Mouse (Mus musculus): ENCODE results near the gene Cyp2t4. TPM values are rescaled to one million over a fixed set of nuclear protein-coding genes. Genes with fewer than 3 reads are reported as not detected.

Gene Cyp2t4
- polyA plus RNA-seq, 1 experiment from 2014 or later, result 0.14 TPM

DNA sequence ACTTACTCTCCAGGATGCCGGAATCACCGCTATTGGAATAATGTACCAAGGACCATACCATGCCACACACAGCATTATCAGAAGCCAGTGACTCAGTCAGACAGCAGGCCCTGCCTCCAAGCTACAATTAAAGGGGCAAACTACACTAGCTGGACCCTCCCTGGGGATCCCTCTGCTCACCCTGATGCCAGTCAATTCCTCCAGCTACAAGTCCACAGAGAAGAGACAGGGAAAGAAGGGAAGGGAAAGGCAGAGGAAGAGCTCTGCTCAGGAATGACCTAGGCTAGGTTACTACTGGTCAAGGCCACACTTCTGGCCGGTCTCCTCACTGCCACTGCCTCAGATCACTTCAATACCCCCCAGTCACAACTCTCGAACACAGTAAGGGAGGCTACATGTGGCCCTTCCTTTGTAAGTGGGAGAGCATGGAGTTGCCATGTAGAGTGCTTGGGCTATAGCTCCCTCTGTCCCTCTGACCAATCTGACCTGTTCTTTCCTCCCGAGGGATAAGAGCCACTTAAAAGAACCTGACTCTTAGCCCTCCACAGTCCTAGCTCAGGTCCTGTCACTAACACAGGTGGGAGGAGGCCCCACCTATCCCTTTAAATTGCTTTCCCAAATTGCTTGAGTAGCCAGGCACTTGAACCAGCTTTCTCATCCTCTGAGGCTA lies 9.4 kb downstream of the Cyp2t4 start:
- no peak for ATAC-seq (ENCODE audit: low FRiP score, low read depth)
- Histone ChIP-seq H3K9me3 (no peaks in the 10 kb centered on the region), H3K4me2 (peak overlapping the region; percentile 76), H3K27me3 (no peaks in the 10 kb centered on the region), H3K9ac (peak overlapping the region; percentile 39), H3K4me3 (peak overlapping the region; percentile 78; the same call in 1 of the 2 replicates), H3K27ac (replicated peaks) (no peak overlapping the region), H3K36me3 (peaks cover 27% of the 10 kb centered on the region), H3K4me1 (replicated peaks) (peaks cover 68% of the 10 kb centered on the region)
- 88% methylated on average over 5 of the region's 5 CpGs for WGBS

DNA sequence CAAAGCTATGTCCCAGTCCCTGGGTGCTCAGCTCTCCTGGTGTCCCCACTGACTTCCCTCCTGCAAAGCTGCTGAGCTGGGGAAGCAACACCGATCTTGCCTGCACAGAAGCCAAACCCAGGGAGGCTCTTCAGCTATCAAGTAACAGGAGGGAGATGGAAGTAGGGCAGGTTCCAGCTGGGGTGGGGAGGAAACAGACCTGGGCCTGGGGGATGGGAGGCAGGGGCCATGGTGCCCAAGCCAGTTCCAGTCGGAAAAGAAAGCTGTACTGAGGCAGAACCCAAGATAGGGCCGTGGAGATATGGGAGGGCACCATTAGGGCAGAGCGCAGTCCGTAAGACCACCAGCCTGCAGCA lies 9.9 kb downstream of the Cyp2t4 start:
- Histone ChIP-seq H3K27ac (replicated peaks) (no peak overlapping the region), H3K4me3 (peak overlapping the region; percentile 78), H3K4me2 (peak overlapping the region; percentile 76), H3K4me1 (replicated peaks) (peaks cover 68% of the 10 kb centered on the region), H3K27me3 (no peaks in the 10 kb centered on the region), H3K36me3 (peaks cover 22% of the 10 kb centered on the region), H3K9me3 (no peaks in the 10 kb centered on the region), H3K9ac (peak overlapping the region; percentile 39)
- 87% methylated on average over 5 of the region's 5 CpGs for WGBS
- no peak for ATAC-seq (ENCODE audit: low FRiP score, low read depth)

DNA sequence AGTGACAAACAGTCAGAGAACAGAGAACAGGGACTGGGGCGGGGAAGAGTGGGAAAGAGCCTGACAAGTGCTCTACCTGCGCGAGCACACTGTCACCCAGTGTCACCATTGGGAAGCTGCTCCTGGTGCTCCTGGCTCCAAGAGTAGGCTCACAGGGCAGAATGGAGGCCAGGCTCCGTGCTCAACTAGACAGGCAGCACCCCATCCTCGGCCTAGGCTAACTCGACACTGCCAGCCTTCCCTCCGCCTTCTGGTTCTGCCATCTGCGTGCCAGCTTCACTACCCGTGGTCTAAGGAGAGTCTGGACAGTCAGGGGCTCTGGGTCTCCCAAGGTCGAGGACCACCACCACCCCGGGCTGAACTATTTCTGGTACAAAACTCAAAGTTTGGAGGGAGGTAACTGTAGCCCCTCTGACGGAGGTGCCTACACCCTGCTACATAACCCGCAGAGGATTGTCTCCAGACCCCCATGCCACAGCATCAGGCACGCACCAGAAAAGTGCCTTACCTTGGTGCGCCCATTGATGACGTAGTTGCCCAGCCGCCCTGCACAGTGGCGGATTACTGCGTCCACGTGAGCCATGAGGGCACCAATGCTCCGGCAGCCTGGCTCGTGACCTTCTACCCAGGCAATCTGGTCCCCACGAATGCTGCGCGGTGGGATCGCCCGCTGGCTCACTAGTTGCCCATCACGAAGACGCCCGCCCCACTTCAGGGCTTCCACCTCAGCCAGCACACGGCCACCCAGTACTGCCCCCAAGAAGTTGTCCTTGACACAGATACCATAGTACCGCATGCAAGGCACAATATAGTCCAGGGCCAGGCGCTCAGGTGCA lies 10.8 kb downstream of the Cyp2t4 start:
- peak overlapping the region; percentile 32; the same call in 1 of the 2 replicates for H3K9ac ChIP-seq
- H3K27ac ChIP-seq (replicated peaks), result no peak overlapping the region
- peak overlapping the region; percentile 78 for H3K4me3 ChIP-seq
- H3K27me3 ChIP-seq, result no peaks in the 10 kb centered on the region
- peaks cover 68% of the 10 kb centered on the region for H3K4me1 ChIP-seq (replicated peaks)
- H3K36me3 ChIP-seq, result peaks cover 13% of the 10 kb centered on the region
- WGBS, result 78% methylated on average over 33 of the region's 33 CpGs
- peak overlapping the region; percentile 76 for H3K4me2 ChIP-seq
- no peaks in the 10 kb centered on the region for H3K9me3 ChIP-seq
- ATAC-seq (ENCODE audit: low FRiP score, low read depth), result no peak

DNA sequence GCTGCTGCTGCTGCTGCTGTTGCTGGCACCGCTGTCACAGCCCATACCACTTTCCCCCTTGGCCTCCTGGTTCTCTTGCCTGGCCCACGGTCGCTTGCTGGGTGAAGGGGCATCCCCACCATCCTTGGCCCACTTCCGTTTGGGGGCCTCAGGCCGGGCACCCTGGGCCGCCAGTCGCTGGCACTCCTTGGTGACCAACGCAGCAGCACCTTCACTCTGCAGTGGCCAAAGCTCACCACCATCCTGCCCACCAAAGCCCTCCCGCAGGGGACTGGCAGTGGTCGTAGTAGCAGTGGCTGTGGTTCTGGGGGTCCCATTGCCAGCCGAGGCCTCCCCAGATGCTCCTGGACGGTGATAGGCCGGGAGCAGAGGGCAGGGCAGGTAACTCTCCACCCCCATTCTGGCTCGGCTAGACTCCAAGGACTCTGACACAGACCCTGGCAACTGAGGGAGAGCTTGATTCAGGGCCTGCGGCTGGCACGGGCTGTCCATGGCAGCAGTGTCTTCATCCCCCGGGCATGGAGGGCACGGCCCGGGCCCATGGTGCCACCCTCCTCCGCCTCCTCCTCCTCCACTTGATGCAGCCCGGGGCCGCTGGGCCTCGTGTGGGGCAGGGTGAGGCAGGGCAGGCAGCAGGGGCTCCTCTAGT lies 11.6 kb downstream of the Cyp2t4 start:
- Histone ChIP-seq H3K4me1 (replicated peaks) (peaks cover 63% of the 10 kb centered on the region), H3K9ac (peak overlapping the region; percentile 81), H3K36me3 (peaks cover 9% of the 10 kb centered on the region; the same call in 1 of the 2 replicates), H3K27me3 (no peaks in the 10 kb centered on the region), H3K27ac (replicated peaks) (peak overlapping the region; percentile 98), H3K4me3 (peak overlapping the region; percentile 78), H3K4me2 (peak overlapping the region; percentile 76), H3K9me3 (no peaks in the 10 kb centered on the region)
- WGBS, result 65% methylated on average over 23 of the region's 23 CpGs
- ATAC-seq (ENCODE audit: low FRiP score, low read depth), result peak; percentile 6; the same call in 1 of the 2 replicates

DNA sequence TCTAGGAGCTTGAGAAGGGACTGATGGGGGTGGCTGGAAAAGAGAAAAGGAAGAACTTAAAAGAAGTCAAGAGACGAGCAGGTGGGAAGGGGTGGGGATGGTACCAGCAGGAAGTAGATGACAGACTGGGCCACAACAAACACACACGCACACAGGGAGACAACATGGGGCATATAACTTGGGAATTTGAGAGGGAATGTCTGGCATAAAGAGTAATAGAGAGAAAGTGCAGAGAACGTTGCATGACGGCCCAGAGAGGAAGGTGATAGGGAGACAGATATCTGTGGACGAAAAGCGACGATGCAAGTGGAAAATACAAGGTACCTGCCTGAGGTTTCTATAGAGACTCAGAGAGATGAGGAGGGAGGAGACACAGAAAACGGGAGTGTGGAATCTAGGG lies 12.2 kb downstream of the Cyp2t4 start:
- WGBS, result 1% methylated on average over 8 of the region's 8 CpGs
- peaks cover 58% of the 10 kb centered on the region for H3K4me1 ChIP-seq (replicated peaks)
- H3K27ac ChIP-seq (replicated peaks), result peak overlapping the region; percentile 98

DNA sequence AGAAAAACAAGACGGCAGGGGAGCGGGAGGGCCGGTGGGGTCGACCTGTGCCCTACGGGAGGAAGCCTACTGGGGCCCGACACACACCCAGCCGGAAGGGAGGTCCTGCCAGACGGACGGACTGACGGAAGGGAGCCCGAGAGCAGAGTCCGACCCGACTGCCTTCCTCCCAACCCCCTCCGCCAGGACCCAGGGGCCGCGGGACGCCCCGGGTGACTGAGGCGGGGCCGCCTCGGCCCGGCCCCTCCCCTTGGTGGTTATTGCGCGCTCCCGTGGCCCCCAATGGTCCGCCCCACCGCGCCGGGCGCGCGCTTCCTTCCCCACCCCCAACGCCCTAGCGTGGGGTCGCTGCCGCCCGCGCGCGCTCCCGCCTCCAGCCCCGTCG lies 12.7 kb downstream of the Cyp2t4 start:
- H3K9me3 ChIP-seq, result no peaks in the 10 kb centered on the region
- peak overlapping the region; percentile 76 for H3K4me2 ChIP-seq
- H3K27me3 ChIP-seq, result no peaks in the 10 kb centered on the region
- H3K36me3 ChIP-seq, result peaks cover 12% of the 10 kb centered on the region; the same call in 1 of the 2 replicates
- H3K9ac ChIP-seq, result peak overlapping the region; percentile 81
- peaks cover 52% of the 10 kb centered on the region for H3K4me1 ChIP-seq (replicated peaks)
- peak overlapping the region; percentile 78 for H3K4me3 ChIP-seq
- H3K27ac ChIP-seq (replicated peaks), result peak overlapping the region; percentile 98
- WGBS, result 1% methylated on average over 28 of the region's 43 CpGs
- ATAC-seq (ENCODE audit: low FRiP score, low read depth), result peak; percentile 49

More for the DNA sequence above, 12.2 kb downstream of the Cyp2t4 start:
- peak overlapping the region; percentile 81 for H3K9ac ChIP-seq
- no peaks in the 10 kb centered on the region for H3K27me3 ChIP-seq
- H3K4me3 ChIP-seq, result peak overlapping the region; percentile 78
- H3K36me3 ChIP-seq, result peaks cover 9% of the 10 kb centered on the region; the same call in 1 of the 2 replicates
- H3K9me3 ChIP-seq, result no peaks in the 10 kb centered on the region
- no peak; the same call in 1 of the 2 replicates for ATAC-seq (ENCODE audit: low FRiP score, low read depth)
- peak overlapping the region; percentile 76 for H3K4me2 ChIP-seq

DNA sequence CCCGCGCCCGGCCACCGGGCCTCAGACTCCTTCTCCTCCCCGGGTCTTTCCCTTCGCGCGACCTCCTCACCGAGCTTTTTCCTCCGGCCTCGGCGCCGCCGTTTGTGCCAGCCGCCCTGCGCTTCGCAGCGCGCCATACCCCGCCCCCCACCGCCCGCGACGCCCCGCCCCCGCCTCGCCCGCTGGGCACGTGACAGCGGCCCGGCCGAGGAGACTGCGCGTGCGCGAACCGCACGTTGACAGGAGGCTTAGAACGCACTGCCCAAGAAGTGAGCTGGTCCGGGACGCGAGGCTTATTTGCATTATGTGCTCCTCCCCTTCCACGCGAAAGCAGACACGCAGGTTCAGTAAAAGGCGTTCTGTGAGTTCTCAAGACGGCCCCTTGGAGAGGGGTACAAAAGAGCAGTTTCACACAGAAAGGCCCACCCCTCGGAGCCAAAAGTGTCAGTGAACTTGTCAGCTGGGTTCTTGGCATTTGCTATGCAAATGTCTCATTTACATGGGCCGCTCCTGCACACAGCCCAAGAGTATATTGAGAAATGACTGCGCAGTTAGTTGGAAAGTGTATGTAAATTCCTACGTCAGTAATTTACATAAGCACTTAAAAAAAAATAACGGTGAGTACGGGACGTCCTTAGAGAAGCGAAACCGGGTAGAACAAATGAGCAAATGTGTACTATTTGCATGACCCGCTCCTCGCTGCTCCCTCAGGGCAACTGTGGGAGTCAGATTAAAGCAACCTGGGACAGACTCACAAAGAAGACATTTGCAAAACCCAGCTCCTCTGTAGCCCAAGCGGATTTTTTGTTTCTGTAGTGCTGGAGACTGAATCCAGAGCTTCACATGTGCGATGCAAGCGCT lies 13.3 kb downstream of the Cyp2t4 start, which contains the start of gene Egln2:
Gene Egln2 (minus strand): TSS at position 189 of the 861 bp plus-strand sequence.
- ATAC-seq (ENCODE audit: low FRiP score, low read depth), result peak; percentile 77
- peak within 1 kb of the TSS; percentile 78 for H3K4me3 ChIP-seq
- H3K9ac ChIP-seq, result peak within 1 kb of the TSS; percentile 81
- under 1% methylated on average over 60 of the region's 61 CpGs for WGBS
- peaks cover 13% of the 10 kb centered on the region for H3K36me3 ChIP-seq
- H3K4me1 ChIP-seq (replicated peaks), result peaks cover 46% of the 10 kb centered on the region
- H3K27me3 ChIP-seq, result no peaks in the 10 kb centered on the region
- no peaks in the 10 kb centered on the region for H3K9me3 ChIP-seq
- H3K27ac ChIP-seq (replicated peaks), result peak within 1 kb of the TSS; percentile 98
- peak within 1 kb of the TSS; percentile 76 for H3K4me2 ChIP-seq

DNA sequence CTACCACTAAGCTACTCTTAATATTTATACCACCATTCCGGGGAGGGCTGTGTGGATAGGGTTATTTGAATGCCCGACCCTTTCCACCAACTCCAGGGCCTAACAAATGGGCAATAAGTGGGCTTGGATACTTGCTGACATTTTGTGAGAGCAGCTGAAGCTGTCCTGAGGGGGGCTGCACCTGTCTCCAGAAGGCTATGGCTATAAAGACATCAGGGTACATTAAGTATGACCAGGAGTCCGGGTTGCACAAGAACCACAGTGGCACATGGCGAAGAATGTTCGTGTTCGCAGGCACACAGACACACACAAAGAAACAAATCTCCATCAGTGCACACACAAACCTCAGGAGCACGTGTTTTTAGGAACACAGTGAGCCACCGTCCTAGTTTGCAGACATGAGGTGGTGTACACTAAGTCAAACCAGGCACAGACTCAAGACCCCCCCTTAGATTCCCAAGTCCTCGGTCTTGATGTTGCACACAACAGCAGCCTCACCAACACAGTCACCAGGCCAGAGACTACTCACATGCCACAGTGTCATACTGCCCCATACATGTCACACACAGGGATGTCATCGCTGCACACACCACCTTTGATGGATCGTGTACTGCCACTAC lies 14.1 kb downstream of the Cyp2t4 start:
- peak overlapping the region; percentile 98 for H3K27ac ChIP-seq (replicated peaks)
- WGBS, result 75% methylated on average over 11 of the region's 11 CpGs
- ATAC-seq (ENCODE audit: low FRiP score, low read depth), result no peak

DNA sequence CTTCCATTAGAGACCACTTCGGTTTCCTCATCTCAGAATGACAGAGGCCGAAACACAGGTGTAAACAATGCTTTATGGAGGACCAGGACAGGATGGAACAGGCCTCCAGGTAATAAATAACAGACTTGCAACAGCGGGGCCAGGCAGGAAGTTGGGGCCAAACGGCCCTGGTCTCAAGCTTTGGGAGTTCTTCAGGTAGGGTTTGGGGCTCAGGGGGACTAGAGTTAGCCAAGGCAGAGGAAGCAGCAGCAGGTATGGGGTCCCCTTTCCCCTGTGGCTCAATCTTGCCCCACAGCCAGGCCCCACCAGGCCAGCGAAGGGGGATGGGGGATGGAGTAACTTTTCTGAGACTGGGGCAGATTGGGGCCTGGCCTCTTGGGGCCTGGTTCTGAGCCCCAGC lies 14.9 kb downstream of the Cyp2t4 start:
- Histone ChIP-seq H3K36me3 (peaks cover 18% of the 10 kb centered on the region), H3K4me2 (no peak overlapping the region), H3K27ac (replicated peaks) (no peak overlapping the region), H3K4me1 (replicated peaks) (peaks cover 31% of the 10 kb centered on the region), H3K9me3 (no peaks in the 10 kb centered on the region), H3K27me3 (no peaks in the 10 kb centered on the region), H3K4me3 (no peak overlapping the region), H3K9ac (no peak overlapping the region)
- no peak for ATAC-seq (ENCODE audit: low FRiP score, low read depth)
- 91% methylated on average over 5 of the region's 5 CpGs for WGBS

More for the DNA sequence above, 14.1 kb downstream of the Cyp2t4 start:
- Histone ChIP-seq H3K4me1 (replicated peaks) (peaks cover 39% of the 10 kb centered on the region), H3K9me3 (no peaks in the 10 kb centered on the region), H3K9ac (peak overlapping the region; percentile 81), H3K36me3 (peaks cover 18% of the 10 kb centered on the region), H3K27me3 (no peaks in the 10 kb centered on the region), H3K4me2 (peak overlapping the region; percentile 76), H3K4me3 (peak overlapping the region; percentile 78)

DNA sequence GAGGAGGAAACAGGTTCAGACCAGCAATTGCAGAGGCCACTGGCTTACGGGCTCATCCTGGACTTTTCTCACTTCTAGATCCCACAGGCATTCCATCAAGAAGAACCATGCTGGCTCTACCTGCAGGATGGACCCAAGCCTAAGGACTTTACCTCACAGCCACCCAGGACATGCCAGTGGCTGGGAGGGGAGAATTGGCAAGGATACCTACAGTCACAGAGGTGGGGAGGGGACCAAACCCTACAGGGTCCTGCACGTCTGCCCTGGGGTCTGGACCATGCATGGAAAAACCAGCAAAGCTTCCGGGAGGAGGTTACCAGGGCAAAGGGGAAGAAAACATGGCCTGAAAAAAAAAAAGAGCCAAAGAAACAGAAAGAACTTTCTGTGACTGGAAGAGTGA lies 17.5 kb downstream of the Cyp2t4 start:
- H3K9ac ChIP-seq, result no peak overlapping the region
- H3K27ac ChIP-seq (replicated peaks), result no peak overlapping the region
- no peaks in the 10 kb centered on the region for H3K27me3 ChIP-seq
- no peak overlapping the region for H3K4me2 ChIP-seq
- H3K4me3 ChIP-seq, result no peak overlapping the region
- peaks cover 26% of the 10 kb centered on the region; the same call in 1 of the 2 replicates for H3K36me3 ChIP-seq
- no peak for ATAC-seq (ENCODE audit: low FRiP score, low read depth)
- 94% methylated on average over 3 of the region's 3 CpGs for WGBS
- no peaks in the 10 kb centered on the region for H3K9me3 ChIP-seq
- peaks cover 7% of the 10 kb centered on the region for H3K4me1 ChIP-seq (replicated peaks)

DNA sequence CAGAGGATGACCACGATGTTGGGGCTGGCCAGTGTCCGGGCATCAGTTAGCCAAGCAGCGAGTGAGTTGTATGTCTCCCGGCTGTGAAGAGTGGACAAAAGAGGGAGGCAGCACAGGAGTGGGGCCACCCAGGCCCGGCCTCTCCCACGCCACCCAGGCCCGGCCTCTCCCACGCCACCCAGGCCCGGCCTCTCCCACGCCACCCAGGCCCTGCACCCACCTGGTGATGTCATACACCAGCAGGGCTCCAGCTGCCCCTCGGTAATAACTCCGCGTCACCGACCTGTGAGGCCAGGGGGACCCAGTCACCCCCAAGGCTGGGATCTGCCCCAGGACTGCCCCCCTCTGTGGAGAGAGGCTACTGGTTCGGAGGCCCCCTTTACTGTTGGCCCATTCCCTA lies 21.0 kb downstream of the Cyp2t4 start:
- 96% methylated on average over 15 of the region's 15 CpGs for WGBS
- H3K4me3 ChIP-seq, result no peak overlapping the region
- H3K27me3 ChIP-seq, result no peaks in the 10 kb centered on the region
- no peak overlapping the region for H3K9ac ChIP-seq
- no peaks in the 10 kb centered on the region for H3K9me3 ChIP-seq
- H3K36me3 ChIP-seq, result peaks cover 26% of the 10 kb centered on the region; the same call in 1 of the 2 replicates
- no peak overlapping the region for H3K27ac ChIP-seq (replicated peaks)
- no peak for ATAC-seq (ENCODE audit: low FRiP score, low read depth)
- no peak overlapping the region for H3K4me2 ChIP-seq
- peaks cover 13% of the 10 kb centered on the region for H3K4me1 ChIP-seq (replicated peaks)

Data from hindbrain, embryonic 15.5 days (tissue).